Mouse (Mus musculus) heart, postnatal 10 days (tissue): ENCODE results near the gene Ffar2. TPM values are rescaled to one million over a fixed set of nuclear protein-coding genes. Genes with fewer than 3 reads are reported as not detected.

ENCODE experiments used
- DNase-seq, 2 experiments: peaks; one replicate each; pipeline ENCODE4 v3.0.0; 2021
- intact Hi-C: fragments of 180-260 bp; cut with DNase I; formaldehyde crosslinking; loops from one replicate; pipeline ENCODE4 v1.15.1; 2025
- total RNA-seq, 2 experiments: library from RNA; stranded (reverse); gene quantifications; 2 replicates each; pipeline ENCODE4 v1.2.3; 2021

Gene Ffar2
- total RNA-seq, 2 experiments from 2014 or later = 0.35 to 0.57 TPM

DNA sequence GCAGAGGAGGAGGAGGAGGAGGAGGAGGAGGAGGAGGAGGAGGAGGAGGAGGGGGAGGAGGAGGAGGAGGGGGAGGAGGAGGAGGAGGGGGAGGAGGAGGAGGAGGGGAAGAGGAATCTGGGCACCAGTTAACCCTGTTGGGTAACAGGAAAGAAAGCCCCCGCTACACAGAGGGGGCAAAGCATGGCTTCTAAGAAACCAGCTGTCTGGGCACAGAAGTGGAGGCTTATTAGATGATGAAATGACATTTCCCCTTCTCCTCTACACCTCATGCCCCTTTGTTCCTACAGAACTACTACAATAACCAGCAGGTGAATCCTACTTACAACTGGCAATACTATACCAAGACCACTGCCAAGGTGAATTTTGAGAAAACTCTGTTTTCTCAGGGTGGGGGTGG, 45.7 kb downstream of the Ffar2 start:
- intact Hi-C loops = loop anchor here (1.0 kb wide), 1 partner anchor 72 kb away; no protein-coding TSS in a partner anchor
- no peak for DNase-seq

GRCm38 (mm10) chr7:30777081-30777579, 46.4 kb downstream of the Ffar2 start:
- intact Hi-C loops = loop anchor here (1.0 kb wide), 1 partner anchor 73 kb away; no protein-coding TSS in a partner anchor
- DNase-seq = no peak

DNA sequence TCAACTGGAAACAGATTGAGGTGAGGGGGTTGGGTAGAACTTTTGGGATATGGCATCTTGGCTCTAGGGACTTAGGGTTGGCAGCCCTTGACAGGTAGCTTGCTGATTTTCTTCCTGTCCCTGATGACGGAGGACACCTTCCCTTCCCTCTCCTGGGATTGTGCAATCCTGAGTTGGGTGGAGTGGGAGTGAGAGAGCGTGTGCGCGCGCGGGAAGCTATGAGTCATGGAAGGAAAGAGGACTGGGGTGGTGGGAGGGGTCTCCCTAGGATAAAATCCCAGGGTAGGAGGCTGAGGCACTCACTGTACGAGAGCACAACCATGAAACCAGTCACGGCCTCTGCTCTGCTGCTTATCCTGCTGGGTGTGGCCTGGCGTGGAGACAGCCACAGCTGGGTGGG, 47.5 kb downstream of the Ffar2 start:
- DNase-seq = no peak
- intact Hi-C loops = no loop called here

GRCm38 (mm10) chr7:30769236-30769635, 54.3 kb downstream of the Ffar2 start:
- DNase-seq = no peak
- intact Hi-C loops = no loop called here

Other genes starting within 250 kb of the Ffar2 start
- 10 to 100 TPM; 25.8 to 30.2 TPM for gene Kmt2b, start 235.0 kb downstream of the Ffar2 start, total RNA-seq
- not detected for gene Zbtb32, start 224.9 kb downstream of the Ffar2 start, total RNA-seq
- under 1 TPM; 0.42 to 0.48 TPM for gene Upk1a, start 210.9 kb downstream of the Ffar2 start, total RNA-seq
- gene Cox6b1, start 197.6 kb downstream of the Ffar2 start, total RNA-seq = 1,000 to 10,000 TPM; 4,137 to 4,381 TPM
- not detected for gene Etv2, start 187.9 kb downstream of the Ffar2 start, total RNA-seq
- 10 to 100 TPM; 58.8 to 60.3 TPM for gene Rbm42, start 173.5 kb downstream of the Ffar2 start, total RNA-seq
- gene Haus5, start 158.8 kb downstream of the Ffar2 start, total RNA-seq = 1 to 10 TPM; 6.7 to 7.7 TPM
- gene Pmis2, start 152.2 kb downstream of the Ffar2 start, total RNA-seq = under 1 TPM in 1 of 2 experiments, not detected in 1; 0.67 TPM
- not detected for gene 2200002J24Rik, start 124.8 kb downstream of the Ffar2 start, total RNA-seq
- under 1 TPM in 1 of 2 experiments, not detected in 1; 0.12 TPM for gene Atp4a, start 111.6 kb downstream of the Ffar2 start, total RNA-seq
- gene Tmem147, start 94.2 kb downstream of the Ffar2 start, total RNA-seq = 100 to 1,000 TPM; 229 to 244 TPM
- not detected for gene Gapdhs, start 80.1 kb downstream of the Ffar2 start, total RNA-seq
- 1 to 10 TPM; 4.5 to 4.8 TPM for gene Sbsn, start 72.3 kb downstream of the Ffar2 start, total RNA-seq
- gene Dmkn, start 60.0 kb downstream of the Ffar2 start, total RNA-seq = 1 to 10 TPM; 5.8 to 8.1 TPM
- not detected for gene Krtdap, start 35.9 kb downstream of the Ffar2 start, total RNA-seq
- gene Ffar3, start 32.4 kb upstream of the Ffar2 start, total RNA-seq = not detected
- gene Ffar1, start 37.8 kb upstream of the Ffar2 start, total RNA-seq = under 1 TPM in 1 of 2 experiments, not detected in 1; 0.05 TPM
- gene Cd22, start 56.6 kb upstream of the Ffar2 start, total RNA-seq = 1 to 10 TPM; 1.1 to 1.4 TPM
- gene Mag, start 91.1 kb upstream of the Ffar2 start, total RNA-seq = under 1 TPM in 1 of 2 experiments, not detected in 1; 0.48 TPM
- gene Hamp2, start 100.9 kb upstream of the Ffar2 start, total RNA-seq = 1 to 10 TPM; 1.5 to 4.1 TPM
- gene Hamp, start 120.3 kb upstream of the Ffar2 start, total RNA-seq = 1 to 10 TPM; 5.2 to 6.6 TPM
- 100 to 1,000 TPM in 1 of 2 experiments, 10 to 100 TPM in 1; 98.7 to 109 TPM for gene Usf2, start 133.0 kb upstream of the Ffar2 start, total RNA-seq
- 1 to 10 TPM; 4.1 to 4.7 TPM for gene Lsr, start 149.7 kb upstream of the Ffar2 start, total RNA-seq
- under 1 TPM; 0.25 to 0.36 TPM for gene Fam187b, start 150.0 kb upstream of the Ffar2 start, total RNA-seq
- gene Fxyd5, start 218.7 kb upstream of the Ffar2 start, total RNA-seq = 10 to 100 TPM; 30.4 to 33.5 TPM
- 1 to 10 TPM; 1.3 to 1.6 TPM for gene Fxyd7, start 227.7 kb upstream of the Ffar2 start, total RNA-seq
- 100 to 1,000 TPM; 695 to 726 TPM for gene Fxyd1, start 233.4 kb upstream of the Ffar2 start, total RNA-seq
- 1 to 10 TPM; 3.0 to 4.3 TPM for gene Lgi4, start 235.6 kb upstream of the Ffar2 start, total RNA-seq